Mouse (Mus musculus) heart, embryonic 10.5 days (tissue): ENCODE results near the gene Gm8906. TPM values are rescaled to one million over a fixed set of nuclear protein-coding genes. Genes with fewer than 3 reads are reported as not detected.
"Not testable (repeated sequence)": the region's sequence is repeated elsewhere in the genome, so short reads cannot be mapped to it uniquely, and the experiment has no call there.

Experiments used
- DNase-seq: peaks from one replicate; pipeline ENCODE4 v3.0.0-alpha.2; 2017; ENCODE audit warnings: low spot score
- H3K27ac ChIP-seq: fragments of 300-500 bp; sonication (generic); 2 replicates; pipeline ENCODE4 v1.5.1; 2016; ENCODE audit warnings: mild to moderate bottlenecking
- H3K27me3 ChIP-seq: fragments of 300-500 bp; sonication (generic); 2 replicates; pipeline ENCODE4 v1.6.1; 2016; ENCODE audit warnings: mild to moderate bottlenecking; ENCODE audit not compliant: poor library complexity, insufficient read depth, severe bottlenecking
- H3K36me3 ChIP-seq: fragments of 300-500 bp; sonication (generic); 2 replicates; pipeline ENCODE4 v1.6.1; 2016; ENCODE audit warnings: mild to moderate bottlenecking, moderate library complexity
- H3K4me1 ChIP-seq: fragments of 300-500 bp; sonication (generic); 2 replicates; pipeline ENCODE4 v1.6.1; 2016; ENCODE audit warnings: mild to moderate bottlenecking
- H3K4me3 ChIP-seq: fragments of 300-500 bp; sonication (generic); 2 replicates; pipeline ENCODE4 v1.5.1; 2016; ENCODE audit warnings: mild to moderate bottlenecking, moderate library complexity
- H3K9me3 ChIP-seq: fragments of 300-500 bp; sonication (generic); 2 replicates; pipeline ENCODE4 v1.6.1; 2016; ENCODE audit warnings: mild to moderate bottlenecking, moderate library complexity
- WGBS: fragments of 180-500 bp; shearing (Covaris S2); methylation state at CpG from one replicate; pipeline ENCODE4 v1.1.7; 2016; 5-methylcytosine and 5-hydroxymethylcytosine counted together
- polyA plus RNA-seq: library from polyadenylated mRNA; unstranded; fragments of >200 nt; fragmentation: Nextera tagmentation; extraction: Ambion mirVana; gene quantifications from 2 replicates; pipeline ENCODE4 v1.2.1, GENCODE M21; 2016

Gene Gm8906
- polyA plus RNA-seq, result not detected in 2 replicates

DNA sequence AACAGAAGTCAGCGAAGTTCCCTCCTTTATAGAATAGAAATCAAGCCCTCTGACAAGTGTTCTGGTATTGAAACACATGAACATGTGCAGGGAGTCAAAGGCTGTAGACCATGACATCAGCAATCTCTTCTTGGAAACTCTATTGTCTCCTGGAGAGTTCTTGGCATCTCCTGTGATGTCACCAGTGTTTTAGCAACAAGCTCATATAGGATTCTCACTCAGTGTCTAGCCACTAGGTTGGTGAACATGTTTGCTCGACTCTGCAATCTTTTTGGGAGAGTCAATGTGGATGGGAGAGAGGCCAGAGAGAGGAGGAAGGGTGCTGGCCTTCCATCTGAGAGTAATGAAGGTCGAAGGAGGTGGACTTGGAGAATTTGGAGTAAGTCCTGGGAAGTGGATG lies at the start of gene Gm8906:
Gm8906 (plus strand) TSS at position 301 of the 400 bp plus-strand sequence.
- DNase-seq, result not testable (repeated sequence)

More for the DNA sequence above, at the start of gene Gm8906:
- not testable (repeated sequence) for H3K27me3 ChIP-seq, H3K4me3 ChIP-seq, H3K9me3 ChIP-seq, H3K27ac ChIP-seq, H3K36me3 ChIP-seq, H3K4me1 ChIP-seq
- 48% methylated on average over 2 of the region's 3 CpGs for WGBS

Other genes starting within 250 kb of the Gm8906 start
- not detected in 2 replicates for gene Gm8890, start 246.7 kb upstream of the Gm8906 start, polyA plus RNA-seq
- gene Speer1, start 161.2 kb upstream of the Gm8906 start, polyA plus RNA-seq, result not detected in 2 replicates
- not detected in 2 replicates for gene Gm8897, start 86.3 kb upstream of the Gm8906 start, polyA plus RNA-seq
- gene Gm6460, start 92.2 kb downstream of the Gm8906 start, polyA plus RNA-seq, result not detected in 2 replicates
- gene Gm8922, start 179.3 kb downstream of the Gm8906 start, polyA plus RNA-seq, result not detected in 2 replicates